Mouse (Mus musculus) olfactory bulb, adult 2 months (tissue): ENCODE results near the gene Rsad2.

Experiments
- CTCF ChIP-seq: fragments of 200-500 bp; IDR thresholded peaks from 2 replicates; pipeline ENCODE4 v1.5.1; 2012; ENCODE audit warnings: low read depth, mild to moderate bottlenecking, low read length, moderate library complexity; ENCODE audit not compliant: insufficient read depth
- POLR2A ChIP-seq: fragments of 200-500 bp; IDR thresholded peaks from 2 replicates; pipeline ENCODE4 v1.6.1; 2012; ENCODE audit warnings: mild to moderate bottlenecking, low read depth, low read length, moderate library complexity; ENCODE audit not compliant: insufficient read depth

GRCm38 (mm10) chr12:26469098-26470041, 13.1 kb upstream of the Rsad2 start, which contains the start of gene Cmpk2:
- TF ChIP-seq CTCF, result no peak
- no peak for TF ChIP-seq POLR2A
